Mouse (Mus musculus) ovary, postnatal 14 days (tissue): ENCODE measurements at regions not wholly inside any gene's neighbourhood (a gene's known extent, or its start where the extent isn't known, plus 50 kb on each side); places are given as distances from the start of the nearest gene placed in this dataset.

Source experiments
- DNase-seq: peaks from one replicate; pipeline ENCODE4 v3.0.0; 2022; ENCODE audit warnings: low spot score

DNA sequence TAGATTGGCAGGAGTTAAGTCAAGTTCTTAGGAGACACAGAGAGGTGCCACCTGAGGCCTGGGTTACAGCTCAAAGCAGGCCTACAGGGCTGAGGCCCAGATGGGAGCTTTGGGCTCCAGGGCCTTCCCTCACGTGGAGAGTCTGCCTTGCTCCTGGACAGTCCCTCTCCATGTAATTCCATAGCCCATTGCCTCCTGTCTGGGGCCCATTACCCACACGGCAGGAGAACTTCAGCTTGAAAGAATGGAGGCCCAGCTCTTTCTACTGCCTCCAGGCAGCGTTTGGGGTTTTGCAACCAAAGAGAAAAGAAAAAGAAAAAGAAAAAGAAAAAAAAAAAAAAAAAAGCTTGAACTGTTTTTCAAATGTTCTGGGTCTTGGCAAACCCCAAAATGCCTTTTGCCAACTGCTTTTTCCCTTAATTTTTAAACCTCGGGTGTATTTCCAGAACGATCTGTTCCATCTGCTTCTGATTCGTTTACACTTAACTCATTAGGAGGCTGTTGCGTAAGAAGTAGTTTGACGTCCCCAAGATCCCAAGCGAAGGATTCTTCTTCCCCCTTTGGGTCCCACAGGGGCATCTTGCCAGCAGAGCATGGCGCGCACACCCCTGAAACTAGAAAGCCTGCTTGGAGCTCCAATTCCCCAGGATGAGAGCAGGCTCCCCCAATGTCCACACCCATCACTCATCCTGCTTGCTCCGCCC, 165.4 kb upstream of the Zfp703 start:
- DNase-seq: no peak

DNA sequence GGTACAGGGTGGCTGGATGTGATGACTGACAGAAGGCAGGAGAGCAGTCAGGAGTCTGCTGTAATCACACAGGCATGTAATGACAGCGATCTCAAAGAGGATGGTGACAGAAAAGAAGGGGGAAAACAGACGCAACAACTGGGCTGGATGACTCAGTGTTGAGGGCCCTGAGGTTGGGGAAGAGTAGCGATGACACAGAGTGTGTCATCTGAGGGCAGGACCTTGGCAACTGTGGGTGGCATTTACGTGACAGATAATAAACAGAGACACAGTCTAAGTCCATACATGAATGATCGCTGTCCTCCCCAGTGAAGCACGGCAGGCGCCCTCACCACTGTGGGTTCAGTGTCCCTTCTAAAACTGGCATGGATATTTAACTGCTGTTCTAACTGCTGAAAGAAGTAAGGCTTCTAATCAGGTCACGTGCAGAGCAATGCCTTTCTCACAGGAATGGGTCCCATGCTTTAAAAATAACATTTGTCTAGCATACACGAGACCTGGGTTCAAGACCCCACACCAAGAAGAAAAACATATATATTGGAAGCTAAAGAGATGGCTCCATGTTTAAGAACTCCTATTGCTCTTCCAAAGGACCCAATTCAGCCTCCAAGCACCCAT, 163.8 kb upstream of the Zfp703 start:
- no peak for DNase-seq

DNA sequence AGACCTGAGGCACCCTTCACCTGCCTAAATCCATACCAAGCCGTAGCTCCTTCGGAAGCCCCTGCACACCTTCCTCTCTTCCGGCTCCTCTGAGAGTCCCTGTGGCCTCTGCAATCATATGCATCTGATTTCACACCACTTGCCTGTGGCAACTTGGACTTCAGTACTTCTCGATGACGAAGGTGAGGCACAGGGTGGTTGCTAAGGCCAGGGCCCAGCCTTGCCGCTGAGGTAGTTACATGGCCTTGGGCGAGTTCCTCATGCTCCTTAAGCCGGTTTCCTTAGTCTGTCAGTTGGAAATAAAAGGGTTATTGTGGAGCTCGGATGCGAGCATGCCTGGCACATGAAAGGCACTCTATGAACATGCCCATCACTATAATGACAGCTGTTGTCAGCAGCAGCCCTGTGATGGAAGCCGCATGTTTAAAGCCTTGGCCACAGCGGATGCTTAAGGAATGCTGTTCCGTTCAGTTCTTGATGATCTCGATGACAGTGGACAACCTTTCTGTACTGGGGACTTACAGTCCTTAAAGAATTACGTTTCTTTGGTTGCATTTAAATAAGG, 162.0 kb upstream of the Zfp703 start:
- DNase-seq: no peak

DNA sequence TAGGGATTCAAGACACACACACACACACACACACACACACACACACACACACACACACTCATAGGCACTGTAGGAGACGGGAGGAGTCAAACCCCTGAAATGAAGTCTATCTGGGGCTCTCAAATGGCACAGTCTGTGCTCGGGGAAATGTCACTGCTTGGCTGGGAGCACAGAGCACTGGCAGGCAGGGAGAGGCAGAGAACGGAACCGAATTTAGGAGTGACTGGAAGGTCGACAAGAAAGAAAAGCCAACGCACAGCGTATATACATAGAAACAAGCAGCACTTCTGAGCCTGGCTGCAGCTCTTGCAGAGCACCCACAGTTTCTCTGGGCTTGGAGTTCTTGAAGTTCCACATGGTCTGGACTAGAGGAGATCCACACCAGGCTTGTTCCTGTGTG, 160.1 kb upstream of the Zfp703 start:
- DNase-seq: no peak

DNA sequence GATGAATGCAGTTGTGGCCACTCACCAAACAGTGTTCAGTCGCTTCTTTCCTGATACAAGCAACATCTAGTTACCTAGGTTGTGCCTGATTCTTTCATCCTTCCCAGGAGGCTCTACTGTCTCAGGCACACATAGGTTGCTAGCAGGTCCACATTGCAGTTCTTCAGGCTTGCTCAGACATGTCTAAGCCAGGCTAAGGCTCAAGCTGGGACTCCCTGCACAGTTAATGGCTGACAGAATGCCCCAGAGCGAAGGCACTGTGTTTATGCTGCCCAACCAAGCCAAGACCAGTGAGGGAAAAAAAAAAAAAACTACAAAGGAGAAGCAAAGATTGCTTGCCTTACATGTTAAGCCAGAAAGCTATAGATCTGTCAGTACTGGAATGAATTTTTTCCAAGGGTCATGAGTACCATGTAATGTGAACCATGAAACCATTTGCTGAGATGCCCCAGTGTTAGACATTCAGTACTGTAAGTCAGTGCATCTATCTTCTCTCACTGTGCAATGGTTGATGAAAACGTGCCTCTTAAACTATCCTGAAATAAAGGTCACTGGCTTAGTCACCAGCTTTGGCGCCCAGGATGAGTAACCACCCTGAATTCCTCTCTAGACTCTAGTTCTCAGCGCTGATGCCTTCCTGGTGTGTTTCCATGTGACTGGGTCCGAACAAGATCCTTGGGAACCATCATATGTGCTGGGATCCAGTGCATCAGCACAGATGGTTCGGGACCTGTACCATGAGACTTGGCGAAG, 152.8 kb upstream of the Zfp703 start:
- DNase-seq: no peak

DNA sequence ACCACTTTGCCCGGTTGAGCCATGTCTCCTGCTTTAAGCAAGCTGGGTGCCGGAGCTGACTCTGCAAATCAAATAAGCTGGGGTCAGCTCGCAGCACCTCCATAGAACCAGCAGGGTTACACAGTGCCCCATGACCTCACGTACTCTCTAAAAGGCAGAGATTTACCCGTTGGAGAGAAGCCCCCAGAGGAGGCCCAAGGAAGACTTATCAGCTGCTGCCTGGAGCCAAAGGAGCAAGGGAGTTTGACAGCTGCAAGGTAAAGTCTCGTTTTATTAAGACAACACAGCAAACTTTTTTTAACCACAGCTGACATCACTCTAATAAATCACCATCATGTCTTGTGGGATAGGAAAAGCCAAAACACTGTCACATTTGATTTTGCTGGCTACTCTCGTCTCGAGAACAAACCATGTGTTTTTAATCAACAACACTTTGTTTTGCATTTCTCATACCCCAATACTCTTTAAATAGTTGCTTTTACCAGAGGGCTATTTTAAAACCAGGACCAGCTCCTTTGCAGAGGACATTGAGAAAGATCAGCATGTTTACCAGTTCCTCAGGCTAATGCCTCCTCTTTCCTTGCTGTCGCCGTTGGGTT, 148.7 kb upstream of the Zfp703 start:
- no peak for DNase-seq

DNA sequence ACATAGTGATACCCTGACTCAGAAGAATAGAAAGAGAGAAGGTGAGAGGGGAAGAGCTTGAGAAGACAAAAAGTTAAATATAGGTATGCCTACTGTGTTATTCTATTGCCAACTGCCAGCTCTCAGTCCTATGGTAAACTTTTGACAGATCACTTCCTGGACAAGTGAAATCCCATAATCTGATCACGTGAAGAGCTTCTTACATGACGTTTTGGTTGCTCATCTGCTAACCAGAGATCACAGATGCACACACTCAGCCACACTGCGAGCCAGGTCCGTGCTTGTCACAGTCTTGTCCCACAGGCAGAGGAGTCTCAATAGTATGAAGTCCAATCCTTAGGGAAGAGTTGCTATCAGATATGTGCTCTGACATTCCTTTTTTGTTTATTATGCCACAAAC, 147.8 kb upstream of the Zfp703 start:
- no peak for DNase-seq

DNA sequence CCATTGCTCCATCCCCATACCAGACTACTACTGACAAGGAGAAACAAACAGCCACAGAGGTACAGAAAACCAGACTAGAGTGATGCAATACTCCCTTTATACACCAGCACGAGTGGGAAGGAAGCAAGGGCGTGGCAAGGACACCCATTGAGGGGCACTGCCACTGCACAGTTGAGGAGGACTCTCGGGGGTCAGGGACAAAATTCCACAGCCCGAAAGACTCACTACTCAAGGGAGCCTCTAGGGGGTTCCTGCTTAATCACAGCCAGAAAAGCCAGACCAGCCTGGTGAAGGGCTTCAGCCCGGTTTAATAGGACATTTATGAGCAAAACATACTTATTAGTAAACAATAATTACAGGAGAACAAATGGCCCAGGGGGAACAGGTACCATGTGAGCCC, 146.0 kb upstream of the Zfp703 start:
- no peak for DNase-seq

DNA sequence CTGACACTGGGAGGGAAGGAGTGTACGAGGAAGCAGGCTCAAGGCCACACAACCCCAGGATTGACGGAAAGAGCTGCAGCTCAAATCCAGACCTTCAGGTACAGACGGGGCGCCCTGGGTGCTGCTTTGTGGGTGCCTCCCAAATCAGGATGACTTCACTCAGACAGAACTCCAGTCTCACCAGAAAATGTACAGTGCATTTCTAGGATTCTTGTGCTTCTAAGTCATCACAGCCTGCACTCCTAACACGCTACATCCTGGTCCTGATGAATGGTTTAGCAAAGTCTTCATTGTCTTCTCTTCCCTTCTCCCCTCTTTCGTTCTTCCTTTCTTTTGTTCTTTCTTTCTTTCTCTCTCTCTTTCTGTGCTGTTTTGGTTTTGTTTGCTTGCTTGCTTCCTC, 145.3 kb upstream of the Zfp703 start:
- no peak for DNase-seq

DNA sequence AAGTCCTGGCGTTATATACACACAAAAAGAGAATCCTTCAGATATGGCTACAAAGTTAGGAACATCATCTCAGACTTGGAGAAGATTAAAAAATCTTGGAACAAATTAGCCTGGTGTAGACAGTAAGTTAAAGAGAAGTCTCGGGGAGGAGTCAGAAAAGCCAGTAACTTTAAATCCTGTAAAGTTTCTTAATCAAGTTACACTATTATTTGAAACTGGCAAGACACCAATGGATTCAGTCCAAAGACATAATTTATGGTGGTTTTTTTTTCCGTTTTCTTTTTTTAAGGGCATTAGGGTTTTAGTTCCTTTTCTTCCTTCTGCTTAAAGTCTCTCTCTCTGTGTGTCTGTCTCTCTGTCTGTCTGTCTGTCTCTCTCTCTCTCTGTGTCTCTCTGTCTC, 144.6 kb upstream of the Zfp703 start:
- no peak for DNase-seq

DNA sequence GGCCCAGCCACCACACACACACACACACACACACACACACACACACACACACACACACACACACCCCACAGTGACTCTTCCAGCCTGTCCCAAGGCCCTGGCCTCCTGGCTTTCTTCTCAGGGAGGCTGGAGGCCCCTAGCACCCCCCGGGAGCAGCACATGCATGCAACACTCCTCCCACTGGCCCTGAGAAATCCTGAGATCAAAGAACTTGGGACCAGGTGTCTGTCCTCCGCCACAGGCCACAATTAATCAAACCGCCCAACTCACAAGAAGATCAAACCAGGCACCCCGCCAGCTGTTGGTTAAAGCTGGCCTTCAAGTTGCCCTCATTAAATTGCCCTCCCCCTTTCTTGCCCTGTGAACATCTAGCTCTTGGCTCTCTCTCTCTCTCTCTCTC, 143.8 kb upstream of the Zfp703 start:
- peak; percentile 59 for DNase-seq

DNA sequence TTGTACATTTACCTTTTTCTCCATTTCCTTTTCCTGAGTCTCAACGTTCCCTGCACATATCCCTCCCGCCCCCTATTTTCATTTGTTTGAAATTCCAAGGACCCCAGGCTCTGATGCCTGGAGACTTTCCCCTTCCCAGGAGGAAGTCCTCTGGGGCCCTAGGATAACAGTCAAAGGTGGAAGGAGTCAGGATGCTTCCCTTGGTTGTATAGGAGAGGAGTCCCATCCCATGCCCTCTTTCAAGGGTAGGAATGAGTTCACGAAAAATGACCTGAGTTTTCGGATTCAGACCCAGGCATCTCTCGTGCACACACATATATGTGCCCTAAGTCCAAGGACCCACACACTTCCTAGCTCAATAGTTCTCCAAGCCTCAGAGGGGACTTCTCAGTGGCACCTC, 143.3 kb upstream of the Zfp703 start:
- DNase-seq: no peak

DNA sequence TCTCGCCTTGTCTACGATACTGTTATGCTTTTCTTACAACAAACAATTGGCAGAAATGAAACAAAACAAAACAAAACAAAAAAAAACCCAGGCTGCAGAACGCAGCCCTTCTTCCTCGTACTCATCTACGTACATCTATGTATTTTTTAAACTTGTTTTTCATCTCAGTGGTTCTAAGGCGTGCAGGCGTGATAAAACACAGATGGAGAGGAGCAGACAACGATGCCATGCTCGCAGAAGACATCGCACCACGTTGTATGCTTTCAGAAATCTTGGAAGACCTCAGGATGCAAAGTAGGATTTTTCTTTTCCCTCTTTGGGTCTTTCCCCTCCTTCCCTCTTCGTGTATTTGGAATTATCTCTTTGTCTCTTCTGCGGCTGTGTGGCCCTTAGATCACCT, 142.5 kb upstream of the Zfp703 start:
- no peak for DNase-seq

DNA sequence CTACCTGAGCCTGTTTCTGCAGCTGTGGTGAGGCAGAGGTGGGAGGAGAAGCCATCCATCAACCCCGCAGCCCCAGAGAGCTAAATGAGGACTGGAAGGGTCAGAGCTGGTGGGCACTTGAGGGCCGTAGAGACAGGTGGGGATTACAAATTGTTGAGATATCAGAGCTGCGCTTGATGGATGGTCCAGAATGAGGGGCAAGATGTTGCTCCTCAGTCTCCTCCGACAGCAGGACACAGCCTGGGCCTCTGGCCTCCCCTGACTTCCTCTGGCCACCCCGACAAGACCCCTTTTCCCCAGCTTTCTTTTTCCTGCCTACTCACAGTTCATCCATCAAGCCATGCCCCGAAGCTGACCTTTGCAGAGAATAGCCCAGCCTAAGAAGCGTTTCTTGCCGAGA, 142.0 kb upstream of the Zfp703 start:
- DNase-seq: no peak

DNA sequence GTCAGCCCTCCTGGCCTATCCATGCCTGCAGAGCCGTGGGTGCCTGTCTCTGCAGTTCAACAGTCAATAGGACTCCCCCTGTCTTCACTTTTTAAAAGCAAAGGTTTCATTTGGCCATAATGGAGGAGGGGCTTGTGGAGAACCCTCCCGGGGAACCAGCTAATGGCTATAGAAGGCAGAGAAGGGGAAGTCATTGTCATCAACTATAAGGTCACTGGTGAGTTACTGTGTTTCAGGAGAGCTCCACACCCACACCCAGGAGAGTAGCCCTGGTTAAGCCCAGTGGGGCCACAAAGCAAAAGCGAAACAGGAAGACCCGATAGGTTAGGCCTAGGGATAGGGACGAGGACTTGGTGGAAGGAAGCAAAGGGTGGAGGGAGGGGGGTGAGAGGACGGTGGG, 141.5 kb upstream of the Zfp703 start:
- DNase-seq: no peak

DNA sequence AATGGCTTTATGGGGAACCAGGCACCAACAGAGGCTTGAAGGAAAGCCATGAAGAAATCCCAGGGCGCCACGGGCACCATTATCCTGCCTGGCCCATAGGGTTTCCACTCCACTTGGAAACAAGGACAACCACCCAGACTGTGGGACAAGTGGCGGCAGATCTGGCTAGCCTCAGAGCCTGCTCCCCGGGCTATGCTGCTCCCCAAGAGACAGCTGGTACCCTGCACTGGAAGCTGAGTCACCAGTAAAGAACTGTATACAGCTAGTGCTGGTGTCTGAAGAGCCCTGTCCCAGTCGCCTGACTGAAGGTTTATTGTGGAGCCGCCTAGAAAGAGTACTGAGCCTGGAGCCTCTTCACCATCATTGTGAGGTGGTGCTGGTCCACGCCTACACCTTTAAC, 140.6 kb upstream of the Zfp703 start:
- DNase-seq: no peak

DNA sequence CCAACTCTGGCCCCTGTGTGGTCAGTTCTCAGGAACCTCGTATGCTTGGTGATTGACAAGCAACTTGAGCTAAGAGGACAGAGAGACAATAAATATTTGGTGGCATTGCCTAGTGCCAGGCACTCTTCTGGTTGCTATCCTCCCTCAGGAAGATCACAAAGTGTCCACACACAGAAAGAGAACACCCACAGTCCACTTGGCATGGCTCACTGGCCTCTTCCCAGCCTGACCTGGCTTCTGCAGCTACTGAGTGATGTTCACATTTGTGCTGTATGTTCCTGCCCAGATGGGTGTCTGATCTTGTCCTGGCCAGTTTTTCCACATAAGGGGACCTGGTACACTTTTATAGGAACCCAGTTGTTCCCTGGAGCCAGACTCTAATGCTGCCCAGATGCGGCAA, 136.8 kb upstream of the Zfp703 start:
- DNase-seq: no peak

DNA sequence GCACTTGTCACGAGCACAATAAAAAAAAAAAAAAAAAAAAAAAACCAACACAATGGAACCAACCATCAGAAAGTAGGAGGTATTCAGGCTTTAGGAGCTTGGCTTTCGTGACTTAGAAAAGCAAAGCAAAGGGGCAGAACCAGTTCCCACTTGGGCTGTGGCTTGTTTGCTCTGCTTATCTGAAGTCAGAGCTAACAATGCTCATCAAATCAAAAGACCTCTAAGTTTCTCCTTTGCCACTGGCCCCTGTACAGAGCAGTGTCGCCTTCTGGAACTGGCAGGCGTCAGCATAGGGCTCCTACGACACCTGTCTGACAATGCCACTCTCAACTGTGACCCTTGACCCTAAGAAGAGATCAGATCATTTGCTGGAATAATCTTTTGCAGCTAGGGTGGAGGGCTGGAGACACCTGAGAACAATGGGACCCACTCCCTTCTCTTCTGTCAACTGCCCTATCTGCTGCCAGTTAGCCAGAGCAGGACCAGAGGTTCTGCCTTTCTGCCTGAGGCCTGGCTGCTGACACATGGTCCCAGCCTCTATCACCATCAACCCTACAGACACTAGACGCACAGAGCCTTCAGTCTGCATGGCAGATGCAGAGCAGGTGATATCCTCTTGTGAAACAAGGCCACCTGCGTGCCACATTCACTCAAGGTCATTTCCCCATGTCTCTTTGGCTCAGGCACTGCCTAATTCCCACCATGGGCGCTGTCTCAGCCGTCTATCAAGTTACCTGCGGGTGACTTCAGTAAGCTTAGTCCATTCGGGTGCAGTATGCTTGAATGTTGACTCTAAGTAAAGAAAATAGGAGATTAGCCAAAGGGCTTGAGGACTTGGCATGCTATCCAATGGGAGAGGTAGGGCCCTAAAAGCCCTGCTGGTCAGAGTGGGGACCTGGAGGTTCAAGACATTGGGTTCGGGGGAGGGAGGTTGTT, 136.1 kb upstream of the Zfp703 start:
- DNase-seq: no peak

DNA sequence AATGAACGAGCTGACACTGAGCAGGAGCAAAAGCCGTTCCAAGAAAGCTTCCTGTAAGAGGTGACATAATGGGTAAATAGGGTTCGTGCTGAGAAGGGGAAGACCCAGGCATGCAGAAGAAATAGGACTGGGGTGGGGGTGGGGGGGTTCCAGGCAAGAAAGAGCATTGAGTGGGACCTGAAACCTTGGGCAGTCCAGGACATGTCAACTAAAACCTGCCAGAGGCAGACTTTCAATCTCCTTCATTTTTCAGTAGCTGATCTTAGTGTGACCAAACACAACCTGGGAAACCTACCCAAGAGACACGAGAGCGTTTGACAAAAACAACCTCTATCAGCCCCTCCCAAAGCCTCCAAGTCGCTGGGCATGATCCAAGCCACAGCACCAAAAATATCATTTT, 133.4 kb upstream of the Zfp703 start:
- DNase-seq: no peak

DNA sequence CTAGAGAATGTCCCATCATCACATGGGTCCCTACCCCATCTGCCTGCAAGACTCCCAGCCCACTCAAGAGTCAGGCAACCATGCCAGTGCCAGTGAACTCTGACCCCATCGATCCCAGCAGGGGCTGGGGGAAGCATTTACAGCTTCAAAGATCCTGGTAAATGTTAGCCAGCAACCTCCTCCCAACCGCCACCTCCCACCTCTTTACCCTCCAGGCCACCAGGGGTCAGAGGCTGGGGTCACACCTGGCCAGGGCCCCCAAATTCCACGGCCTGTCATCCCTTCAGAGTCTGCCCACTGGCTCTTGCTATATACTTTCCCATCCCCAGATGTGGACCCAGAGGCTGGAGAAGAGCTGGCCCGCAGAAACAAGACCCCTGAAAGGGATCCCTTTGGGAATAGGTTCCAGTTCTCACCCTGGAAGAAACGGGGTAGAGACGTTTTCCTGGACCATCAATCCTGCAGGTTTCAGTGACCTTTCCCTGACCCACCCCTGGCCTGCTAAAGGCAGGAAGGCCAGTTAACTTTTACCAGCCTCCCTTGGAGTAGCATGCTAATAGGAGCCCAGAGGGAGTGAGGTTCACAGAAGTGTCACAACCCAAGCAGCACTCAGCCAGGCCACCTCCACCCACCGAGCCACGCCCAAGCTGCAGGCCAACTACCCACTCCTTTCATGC, 132.9 kb upstream of the Zfp703 start:
- no peak for DNase-seq

DNA sequence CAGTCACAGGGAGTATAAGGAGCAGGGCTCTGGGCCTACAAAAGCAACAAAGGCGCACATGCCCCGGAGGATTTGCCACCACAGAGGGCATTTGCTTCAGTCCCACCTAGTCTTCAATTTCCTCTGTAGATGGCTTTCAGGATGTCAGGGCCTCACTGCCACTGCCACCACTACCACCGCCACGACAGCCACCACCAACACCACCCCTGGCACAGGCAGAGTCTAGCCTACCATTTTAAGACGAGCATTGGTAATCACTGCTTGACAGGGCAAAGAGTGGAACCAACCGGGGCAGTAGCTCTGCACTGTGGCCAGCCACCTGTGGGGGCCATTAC, 132.3 kb upstream of the Zfp703 start:
- no peak for DNase-seq
